Mouse (Mus musculus): ENCODE data around the gene Tas2r135. TPM values are rescaled to one million over a fixed set of nuclear protein-coding genes. Genes with fewer than 3 reads are reported as not detected.
A peak's percentile ranks its signal among the peaks of the same experiment; 100 is the strongest.

The Tas2r135 gene
- polyA plus RNA-seq, 1 experiment from 2014 or later: not detected

GRCm38 (mm10) chr6:42372421-42372815, 32.8 kb upstream of the Tas2r135 start:
- no peaks in the 10 kb centered on the region for H3K9me3 ChIP-seq (ENCODE audit: control insufficient read depth, low read length)
- no peaks in the 10 kb centered on the region for H3K36me3 ChIP-seq (ENCODE audit: control insufficient read depth, insufficient read depth, low read length)
- no peak overlapping the region for H3K9ac ChIP-seq (ENCODE audit: low read depth, low read length)
- no peaks in the 10 kb centered on the region for H3K4me1 ChIP-seq (replicated peaks; ENCODE audit: control insufficient read depth, insufficient read depth, low read length)
- peak overlapping the region; percentile 95 for H3K4me2 ChIP-seq
- DNase-seq (ENCODE audit: low spot score) (no peak), ATAC-seq (replicated peaks; ENCODE audit: low FRiP score) (peak; percentile 25)
- no peaks in the 10 kb centered on the region for H3K27me3 ChIP-seq (replicated peaks; ENCODE audit: control insufficient read depth, insufficient read depth, low read length)
- H3K27ac ChIP-seq (ENCODE audit: low read depth, low read length): no peak overlapping the region
- WGBS: 27% methylated on average over 9 of the region's 9 CpGs
- H3K4me3 ChIP-seq (ENCODE audit: low read depth, low read length): peak overlapping the region; percentile 56; the same call in 1 of the 2 replicates

- H3K4me2 ChIP-seq: peak within 1 kb of the TSS; percentile 95
- peak; percentile 77 for ATAC-seq (replicated peaks; ENCODE audit: low FRiP score)
- peak; percentile 55 for DNase-seq (ENCODE audit: low spot score)
- H3K4me3 ChIP-seq (ENCODE audit: low read depth, low read length): peak within 1 kb of the TSS; percentile 56
- H3K27ac ChIP-seq (ENCODE audit: low read depth, low read length): peak within 1 kb of the TSS; percentile 46; the same call in 1 of the 2 replicates
- no peaks in the 10 kb centered on the region for H3K27me3 ChIP-seq (replicated peaks; ENCODE audit: control insufficient read depth, insufficient read depth, low read length)
- no peaks in the 10 kb centered on the region for H3K9me3 ChIP-seq (ENCODE audit: control insufficient read depth, low read length)
- no peaks in the 10 kb centered on the region for H3K4me1 ChIP-seq (replicated peaks; ENCODE audit: control insufficient read depth, insufficient read depth, low read length)
- H3K9ac ChIP-seq (ENCODE audit: low read depth, low read length): peak within 1 kb of the TSS; percentile 51
- 1% methylated on average over 29 of the region's 36 CpGs for whole genome bisulfite sequencing
- no peaks in the 10 kb centered on the region for H3K36me3 ChIP-seq (ENCODE audit: control insufficient read depth, insufficient read depth, low read length)
Measured at GRCm38 (mm10) chr6:42372816-42373547, 32.3 kb upstream of the Tas2r135 start, which contains the start of gene Epha1. Gene Epha1 (minus strand): TSS chr6:42373268.

GRCm38 (mm10) chr6:42373669-42374430, 31.4 kb upstream of the Tas2r135 start:
- Histone ChIP-seq H3K27ac (ENCODE audit: low read depth, low read length) (no peak overlapping the region), H3K9ac (ENCODE audit: low read depth, low read length) (0 out of 2 replicates have a peak overlapping the region, but pooled peaks have one; percentile 51), H3K4me2 (peak overlapping the region; percentile 95), H3K4me3 (ENCODE audit: low read depth, low read length) (peak overlapping the region; percentile 56), H3K27me3 (replicated peaks; ENCODE audit: control insufficient read depth, insufficient read depth, low read length) (no peaks in the 10 kb centered on the region), H3K36me3 (ENCODE audit: control insufficient read depth, insufficient read depth, low read length) (no peaks in the 10 kb centered on the region), H3K4me1 (replicated peaks; ENCODE audit: control insufficient read depth, insufficient read depth, low read length) (no peaks in the 10 kb centered on the region), H3K9me3 (ENCODE audit: control insufficient read depth, low read length) (no peaks in the 10 kb centered on the region)
- ATAC-seq (replicated peaks; ENCODE audit: low FRiP score) (no peak), DNase-seq (ENCODE audit: low spot score) (no peak)
- WGBS: 41% methylated on average over 7 of the region's 7 CpGs

- Histone ChIP-seq H3K4me3 (ENCODE audit: low read depth, low read length) (no peak overlapping the region), H3K36me3 (ENCODE audit: control insufficient read depth, insufficient read depth, low read length) (no peaks in the 10 kb centered on the region), H3K27ac (ENCODE audit: low read depth, low read length) (no peak overlapping the region), H3K4me1 (replicated peaks; ENCODE audit: control insufficient read depth, insufficient read depth, low read length) (no peaks in the 10 kb centered on the region), H3K9me3 (ENCODE audit: control insufficient read depth, low read length) (no peaks in the 10 kb centered on the region), H3K9ac (ENCODE audit: low read depth, low read length) (no peak overlapping the region), H3K27me3 (replicated peaks; ENCODE audit: control insufficient read depth, insufficient read depth, low read length) (no peaks in the 10 kb centered on the region), H3K4me2 (no peak overlapping the region)
- ATAC-seq (replicated peaks; ENCODE audit: low FRiP score) (no peak), DNase-seq (ENCODE audit: low spot score) (no peak)
- 68% methylated on average over 4 of the region's 4 CpGs for WGBS
Measured at GRCm38 (mm10) chr6:42374701-42375100, 30.5 kb upstream of the Tas2r135 start.

- H3K4me2 ChIP-seq: no peak overlapping the region
- no peak overlapping the region for H3K27ac ChIP-seq (ENCODE audit: low read depth, low read length)
- no peaks in the 10 kb centered on the region for H3K36me3 ChIP-seq (ENCODE audit: control insufficient read depth, insufficient read depth, low read length)
- H3K27me3 ChIP-seq (replicated peaks; ENCODE audit: control insufficient read depth, insufficient read depth, low read length): no peaks in the 10 kb centered on the region
- ATAC-seq (replicated peaks; ENCODE audit: low FRiP score) (no peak), DNase-seq (ENCODE audit: low spot score) (no peak)
- H3K4me3 ChIP-seq (ENCODE audit: low read depth, low read length): no peak overlapping the region
- no peaks in the 10 kb centered on the region for H3K4me1 ChIP-seq (replicated peaks; ENCODE audit: control insufficient read depth, insufficient read depth, low read length)
- 84% methylated on average over 2 of the region's 2 CpGs for WGBS
- no peaks in the 10 kb centered on the region for H3K9me3 ChIP-seq (ENCODE audit: control insufficient read depth, low read length)
- H3K9ac ChIP-seq (ENCODE audit: low read depth, low read length): no peak overlapping the region
Measured at GRCm38 (mm10) chr6:42375131-42375530, 30.1 kb upstream of the Tas2r135 start.

- WGBS: 32% methylated on average over 4 of the region's 4 CpGs
- Histone ChIP-seq H3K9me3 (ENCODE audit: control insufficient read depth, low read length) (no peaks in the 10 kb centered on the region), H3K9ac (ENCODE audit: low read depth, low read length) (no peak overlapping the region), H3K36me3 (ENCODE audit: control insufficient read depth, insufficient read depth, low read length) (no peaks in the 10 kb centered on the region), H3K4me3 (ENCODE audit: low read depth, low read length) (no peak overlapping the region), H3K4me1 (replicated peaks; ENCODE audit: control insufficient read depth, insufficient read depth, low read length) (no peaks in the 10 kb centered on the region), H3K27ac (ENCODE audit: low read depth, low read length) (no peak overlapping the region), H3K27me3 (replicated peaks; ENCODE audit: control insufficient read depth, insufficient read depth, low read length) (no peaks in the 10 kb centered on the region), H3K4me2 (no peak overlapping the region)
- DNase-seq (ENCODE audit: low spot score) (no peak), ATAC-seq (replicated peaks; ENCODE audit: low FRiP score) (no peak)
Measured at GRCm38 (mm10) chr6:42376016-42376415, 29.2 kb upstream of the Tas2r135 start.

- 56% methylated on average over 6 of the region's 6 CpGs for WGBS
- H3K27ac ChIP-seq (ENCODE audit: low read depth, low read length): no peak overlapping the region
- H3K4me1 ChIP-seq (replicated peaks; ENCODE audit: control insufficient read depth, insufficient read depth, low read length): no peaks in the 10 kb centered on the region
- no peak for DNase-seq (ENCODE audit: low spot score)
- no peak for ATAC-seq (replicated peaks; ENCODE audit: low FRiP score)
- H3K27me3 ChIP-seq (replicated peaks; ENCODE audit: control insufficient read depth, insufficient read depth, low read length): no peaks in the 10 kb centered on the region
- H3K4me3 ChIP-seq (ENCODE audit: low read depth, low read length): no peak overlapping the region
- H3K9ac ChIP-seq (ENCODE audit: low read depth, low read length): no peak overlapping the region
- H3K36me3 ChIP-seq (ENCODE audit: control insufficient read depth, insufficient read depth, low read length): no peaks in the 10 kb centered on the region
- no peak overlapping the region for H3K4me2 ChIP-seq
- H3K9me3 ChIP-seq (ENCODE audit: control insufficient read depth, low read length): no peaks in the 10 kb centered on the region
Measured at GRCm38 (mm10) chr6:42376504-42377019, 28.7 kb upstream of the Tas2r135 start.

- ATAC-seq (replicated peaks; ENCODE audit: low FRiP score): no peak
- 74% methylated on average over 5 of the region's 5 CpGs for WGBS
Measured at GRCm38 (mm10) chr6:42377280-42377679, 28.0 kb upstream of the Tas2r135 start.

More at GRCm38 (mm10) chr6:42377280-42377679, 28.0 kb upstream of the Tas2r135 start:
- no peak for DNase-seq (ENCODE audit: low spot score)
- no peaks in the 10 kb centered on the region for H3K36me3 ChIP-seq (ENCODE audit: control insufficient read depth, insufficient read depth, low read length)
- no peak overlapping the region for H3K4me3 ChIP-seq (ENCODE audit: low read depth, low read length)
- no peak overlapping the region for H3K27ac ChIP-seq (ENCODE audit: low read depth, low read length)
- H3K9me3 ChIP-seq (ENCODE audit: control insufficient read depth, low read length): no peaks in the 10 kb centered on the region
- H3K4me2 ChIP-seq: no peak overlapping the region
- no peaks in the 10 kb centered on the region for H3K4me1 ChIP-seq (replicated peaks; ENCODE audit: control insufficient read depth, insufficient read depth, low read length)
- no peaks in the 10 kb centered on the region for H3K27me3 ChIP-seq (replicated peaks; ENCODE audit: control insufficient read depth, insufficient read depth, low read length)
- no peak overlapping the region for H3K9ac ChIP-seq (ENCODE audit: low read depth, low read length)
